21 mouse cellular contexts compared by ENCODE assay signal in genomic region chr14:47309061-47309460, GRCm38 (mm10). TPM values are rescaled to one million over a fixed set of nuclear protein-coding genes. Genes with fewer than 3 reads are reported as not detected.
DNase-seq lines count a peak whose midpoint lies in the region; ATAC-seq and TF ChIP-seq lines count a peak whose summit lies in the region.
"Had no signal": no experiment of that assay in that cellular context is flagged by ENCODE, and none has a peak within 500 bp of the region (broad histone marks: within the 10 kb centered on the region; RNA-seq: fewer than 3 reads in every experiment).

No protein-coding gene starts in this region.

- H3K4me2 ChIP-seq in intestine, postnatal 0 days (replicated peaks; ENCODE audit: low read depth) = no peak overlapping the region
- H3K4me2 ChIP-seq in intestine, embryonic 15.5 days (replicated peaks) = no peak overlapping the region
- H3K4me2 ChIP-seq in lung, postnatal 0 days (replicated peaks; ENCODE audit: low read depth, low read length) = no peak overlapping the region
- H3K4me2 ChIP-seq in stomach, postnatal 0 days (replicated peaks; ENCODE audit: low read depth) = no peak overlapping the region
- H3K4me2 ChIP-seq in forebrain, embryonic 15.5 days (replicated peaks) = no peak overlapping the region

- no peak overlapping the region for H3K9ac ChIP-seq in intestine, postnatal 0 days (ENCODE audit: low read depth, low read length)
- H3K9ac ChIP-seq in intestine, embryonic 15.5 days = no peak overlapping the region
- H3K9ac ChIP-seq in lung, postnatal 0 days (replicated peaks; ENCODE audit: low read depth) = no peak overlapping the region
- H3K9ac ChIP-seq in stomach, postnatal 0 days (ENCODE audit: low read length) = no peak overlapping the region
- H3K9ac ChIP-seq in forebrain, embryonic 15.5 days (replicated peaks) = no peak overlapping the region

- no peak for TF ChIP-seq CTCF in intestine, postnatal 0 days (IDR thresholded peaks at IDR 0.05; ENCODE audit: low read depth)
- no peak for TF ChIP-seq CTCF in lung, postnatal 0 days (IDR thresholded peaks at IDR 0.05)
- TF ChIP-seq CTCF in lung, adult 2 months (IDR thresholded peaks at IDR 0.05; ENCODE audit: insufficient read depth, low read length) = no peak
- no peak for TF ChIP-seq CTCF in small intestine, adult 2 months (IDR thresholded peaks at IDR 0.05; ENCODE audit: extremely low read depth, insufficient read length, insufficient replicate concordance, low read depth, low read length)
- TF ChIP-seq CTCF in stomach, postnatal 0 days (IDR thresholded peaks at IDR 0.05; ENCODE audit: low read depth) = no peak

- peak; percentile 37 for DNase-seq in lung, postnatal 0 days (ENCODE audit: low spot score)
- DNase-seq in lung, adult 2 months = no peak
- DNase-seq in stomach, postnatal 0 days (ENCODE audit: low spot score) = no peak
- no peak for DNase-seq in thymus, postnatal 36 days
- DNase-seq: adrenal gland, adult 2 months; adrenal gland, adult 8-10 months; adrenal gland, postnatal 10 days; adrenal gland, postnatal 14 days; adrenal gland, postnatal 25 days; adrenal gland, postnatal 36 days; B cell, adult 2 months; cerebellum, adult 11 months had no signal

- no peak overlapping the region for H3K4me3 ChIP-seq in intestine, postnatal 0 days (ENCODE audit: low read depth, low read length)
- no peak overlapping the region for H3K4me3 ChIP-seq in intestine, embryonic 15.5 days (replicated peaks)
- no peak overlapping the region for H3K4me3 ChIP-seq in lung, postnatal 0 days (ENCODE audit: low read depth, low read length)
- no peak overlapping the region for H3K4me3 ChIP-seq in lung, adult 2 months (replicated peaks; ENCODE audit: extremely low read depth, low read depth, low read length)
- H3K4me3 ChIP-seq in small intestine, adult 2 months (ENCODE audit: low read depth, low read length) = no peak overlapping the region
- H3K4me3 ChIP-seq in stomach, postnatal 0 days (ENCODE audit: low read depth, low read length) = no peak overlapping the region
- H3K4me3 ChIP-seq in forebrain, embryonic 15.5 days = no peak overlapping the region

- no peak for TF ChIP-seq POLR2A in lung, adult 2 months (IDR thresholded peaks at IDR 0.05; ENCODE audit: borderline replicate concordance, extremely low read depth, low read depth, low read length)
- TF ChIP-seq POLR2A in small intestine, adult 2 months (IDR thresholded peaks at IDR 0.05; ENCODE audit: low read depth, low read length) = no peak

- peaks cover 34% of the 10 kb centered on the region for H3K36me3 ChIP-seq in intestine, postnatal 0 days (ENCODE audit: control insufficient read depth, insufficient read depth)
- H3K36me3 ChIP-seq in intestine, embryonic 15.5 days = peaks cover 19% of the 10 kb centered on the region
- H3K36me3 ChIP-seq in lung, postnatal 0 days (ENCODE audit: insufficient read depth, low read length) = peaks cover 15% of the 10 kb centered on the region; the same call in 1 of the 2 replicates
- H3K36me3 ChIP-seq in small intestine, adult 2 months (ENCODE audit: control insufficient read depth, insufficient read depth, low read length) = peaks cover 37% of the 10 kb centered on the region
- peaks cover 13% of the 10 kb centered on the region for H3K36me3 ChIP-seq in stomach, postnatal 0 days (ENCODE audit: control insufficient read depth, insufficient read depth, low read length)
- peaks cover 39% of the 10 kb centered on the region for H3K36me3 ChIP-seq in forebrain, embryonic 15.5 days

- no peak for TF ChIP-seq EP300 in lung, postnatal 0 days (IDR thresholded peaks at IDR 0.05)
- no peak for TF ChIP-seq EP300 in stomach, postnatal 0 days (optimal IDR thresholded peaks at IDR 0.05)

- H3K27me3 ChIP-seq in intestine, postnatal 0 days (replicated peaks; ENCODE audit: control insufficient read depth, insufficient read depth, low read length) = no peaks in the 10 kb centered on the region
- no peaks in the 10 kb centered on the region for H3K27me3 ChIP-seq in intestine, embryonic 15.5 days (replicated peaks)
- H3K27me3 ChIP-seq in lung, postnatal 0 days (replicated peaks; ENCODE audit: insufficient read depth, low read length) = no peaks in the 10 kb centered on the region
- no peaks in the 10 kb centered on the region for H3K27me3 ChIP-seq in small intestine, adult 2 months (ENCODE audit: control insufficient read depth, insufficient read depth, low read length)
- no peaks in the 10 kb centered on the region for H3K27me3 ChIP-seq in stomach, postnatal 0 days (ENCODE audit: control insufficient read depth, insufficient read depth, low read length)
- no peaks in the 10 kb centered on the region for H3K27me3 ChIP-seq in forebrain, embryonic 15.5 days
- H3K27me3 ChIP-seq: CH12.LX, Patski had no signal

- H3K4me1 ChIP-seq in intestine, postnatal 0 days (replicated peaks; ENCODE audit: control insufficient read depth, insufficient read depth, low read length) = peaks cover 6% of the 10 kb centered on the region; the same call in 1 of the 2 replicates
- peaks cover 4% of the 10 kb centered on the region; the same call in 1 of the 2 replicates for H3K4me1 ChIP-seq in intestine, embryonic 15.5 days (replicated peaks)
- no peaks in the 10 kb centered on the region; the same call in 1 of the 2 replicates for H3K4me1 ChIP-seq in lung, postnatal 0 days (ENCODE audit: insufficient read depth, low read depth, low read length)
- H3K4me1 ChIP-seq in lung, adult 2 months (ENCODE audit: control insufficient read depth, insufficient read depth, low read length) = peaks cover 10% of the 10 kb centered on the region
- peaks cover 24% of the 10 kb centered on the region for H3K4me1 ChIP-seq in small intestine, adult 2 months (ENCODE audit: control insufficient read depth, insufficient read depth, insufficient read length, low read length)
- H3K4me1 ChIP-seq in stomach, postnatal 0 days (replicated peaks; ENCODE audit: control insufficient read depth, insufficient read depth) = no peaks in the 10 kb centered on the region
- no peaks in the 10 kb centered on the region for H3K4me1 ChIP-seq in forebrain, embryonic 15.5 days

- H3K9me3 ChIP-seq in intestine, postnatal 0 days (ENCODE audit: control insufficient read depth) = no peaks in the 10 kb centered on the region
- no peaks in the 10 kb centered on the region for H3K9me3 ChIP-seq in intestine, embryonic 15.5 days
- no peaks in the 10 kb centered on the region for H3K9me3 ChIP-seq in lung, postnatal 0 days (ENCODE audit: low read length)
- no peaks in the 10 kb centered on the region for H3K9me3 ChIP-seq in stomach, postnatal 0 days (ENCODE audit: control insufficient read depth, low read length)
- no peaks in the 10 kb centered on the region for H3K9me3 ChIP-seq in forebrain, embryonic 15.5 days
- H3K9me3 ChIP-seq: G1E had no signal

- 0 out of 2 replicates have a peak, but pooled peaks have one; percentile 12 for ATAC-seq in intestine, postnatal 0 days
- ATAC-seq in intestine, embryonic 15.5 days = no peak
- ATAC-seq in lung, postnatal 0 days = peak; percentile 61
- ATAC-seq in stomach, postnatal 0 days (ENCODE audit: low FRiP score, low TSS enrichment) = peak; percentile 61
- ATAC-seq in forebrain, embryonic 15.5 days (replicated peaks) = no peak
- ATAC-seq: activated CD4-positive, CD25-positive, alpha-beta regulatory T cell, adult 4 months; CD4-positive, CD25-positive, alpha-beta regulatory T cell, adult 4 months; Patski had no signal

- peak overlapping the region; percentile 46; the same call in 1 of the 2 replicates for H3K27ac ChIP-seq in intestine, postnatal 0 days (ENCODE audit: low read depth, low read length)
- H3K27ac ChIP-seq in intestine, embryonic 15.5 days = no peak overlapping the region
- no peak overlapping the region for H3K27ac ChIP-seq in lung, postnatal 0 days (ENCODE audit: low read length)
- peak overlapping the region; percentile 76 for H3K27ac ChIP-seq in small intestine, adult 2 months (ENCODE audit: insufficient read depth, low read depth, low read length)
- H3K27ac ChIP-seq in stomach, postnatal 0 days (replicated peaks) = no peak overlapping the region
- H3K27ac ChIP-seq in forebrain, embryonic 15.5 days (replicated peaks) = no peak overlapping the region

- WGBS in intestine, postnatal 0 days = 70% methylated on average over 1 of the region's 1 CpGs
- WGBS in intestine, embryonic 15.5 days = 92% methylated on average over 1 of the region's 1 CpGs
- 50% methylated on average over 1 of the region's 1 CpGs for WGBS in lung, postnatal 0 days
- WGBS in lung, adult 2 months = 58% methylated on average over 1 of the region's 1 CpGs
- 39% methylated on average over 1 of the region's 1 CpGs for WGBS in small intestine, adult 2 months
- WGBS in stomach, postnatal 0 days = 61% methylated on average over 1 of the region's 1 CpGs
- 100% methylated on average over 1 of the region's 1 CpGs for WGBS in forebrain, embryonic 15.5 days

RNA-seq across cellular contexts. Expression of gene Mapk1ip1l, which starts 11.0 kb away (rescaled TPM):
- 30.8 and 31.2 TPM in 2 replicates for polyA plus RNA-seq in intestine, postnatal 0 days (2015; fragmentation: Nextera tagmentation; extraction: Ambion mirVana)
- polyA plus RNA-seq in intestine, embryonic 15.5 days (2015; fragmentation: Nextera tagmentation; extraction: Ambion mirVana) = 61.5 and 63.4 TPM in 2 replicates
- 19.9 and 23.9 TPM in 2 replicates for polyA plus RNA-seq in lung, postnatal 0 days (2015; fragmentation: Nextera tagmentation; extraction: Ambion mirVana)
- polyA plus RNA-seq in lung, adult 2 months (2012; rRNA removed) = 27.9 and 41.8 TPM in 2 replicates
- polyA plus RNA-seq in small intestine, adult 2 months (2012; rRNA removed) = 27.2 and 94.6 TPM in 2 replicates
- 21.3 and 22.4 TPM in 2 replicates for polyA plus RNA-seq in stomach, postnatal 0 days (2015; fragmentation: Nextera tagmentation; extraction: Ambion mirVana)
- 58.8 and 59.7 TPM in 2 replicates for polyA plus RNA-seq in forebrain, embryonic 15.5 days (2015; fragmentation: Nextera tagmentation; extraction: Ambion mirVana)

RNA-seq across cellular contexts. Expression of gene Socs4, which starts 32.3 kb away (rescaled TPM):
- 4.3 and 5.3 TPM in 2 replicates for polyA plus RNA-seq in intestine, postnatal 0 days (2015; fragmentation: Nextera tagmentation; extraction: Ambion mirVana)
- 4.2 and 4.8 TPM in 2 replicates for polyA plus RNA-seq in intestine, embryonic 15.5 days (2015; fragmentation: Nextera tagmentation; extraction: Ambion mirVana)
- polyA plus RNA-seq in lung, postnatal 0 days (2015; fragmentation: Nextera tagmentation; extraction: Ambion mirVana) = 2.5 and 3.3 TPM in 2 replicates
- polyA plus RNA-seq in lung, adult 2 months (2012; rRNA removed) = 2.3 and 4.6 TPM in 2 replicates
- polyA plus RNA-seq in small intestine, adult 2 months (2012; rRNA removed) = 1.1 and 2.7 TPM in 2 replicates
- polyA plus RNA-seq in stomach, postnatal 0 days (2015; fragmentation: Nextera tagmentation; extraction: Ambion mirVana) = 2.5 and 2.9 TPM in 2 replicates
- 3.1 and 3.6 TPM in 2 replicates for polyA plus RNA-seq in forebrain, embryonic 15.5 days (2015; fragmentation: Nextera tagmentation; extraction: Ambion mirVana)

RNA-seq across cellular contexts. Expression of gene Wdhd1, which starts 32.4 kb away (rescaled TPM):
- 4.5 and 4.6 TPM in 2 replicates for polyA plus RNA-seq in intestine, postnatal 0 days (2015; fragmentation: Nextera tagmentation; extraction: Ambion mirVana)
- 25.1 and 28.4 TPM in 2 replicates for polyA plus RNA-seq in intestine, embryonic 15.5 days (2015; fragmentation: Nextera tagmentation; extraction: Ambion mirVana)
- 2.7 and 3.0 TPM in 2 replicates for polyA plus RNA-seq in lung, postnatal 0 days (2015; fragmentation: Nextera tagmentation; extraction: Ambion mirVana)
- polyA plus RNA-seq in lung, adult 2 months (2012; rRNA removed) = 0.68 and 0.78 TPM in 2 replicates
- polyA plus RNA-seq in small intestine, adult 2 months (2012; rRNA removed) = 0.69 and 1.3 TPM in 2 replicates
- 5.2 TPM in 2 replicates for polyA plus RNA-seq in stomach, postnatal 0 days (2015; fragmentation: Nextera tagmentation; extraction: Ambion mirVana)
- 17.7 and 19.9 TPM in 2 replicates for polyA plus RNA-seq in forebrain, embryonic 15.5 days (2015; fragmentation: Nextera tagmentation; extraction: Ambion mirVana)

RNA-seq across cellular contexts. Expression of gene Lgals3, which starts 58.5 kb away (rescaled TPM):
- polyA plus RNA-seq in intestine, postnatal 0 days (2015; fragmentation: Nextera tagmentation; extraction: Ambion mirVana) = 207 and 273 TPM in 2 replicates
- 19.5 and 25.7 TPM in 2 replicates for polyA plus RNA-seq in intestine, embryonic 15.5 days (2015; fragmentation: Nextera tagmentation; extraction: Ambion mirVana)
- 332 and 359 TPM in 2 replicates for polyA plus RNA-seq in lung, postnatal 0 days (2015; fragmentation: Nextera tagmentation; extraction: Ambion mirVana)
- polyA plus RNA-seq in lung, adult 2 months (2012; rRNA removed) = 276 and 279 TPM in 2 replicates
- 379 and 1,527 TPM in 2 replicates for polyA plus RNA-seq in small intestine, adult 2 months (2012; rRNA removed)
- polyA plus RNA-seq in stomach, postnatal 0 days (2015; fragmentation: Nextera tagmentation; extraction: Ambion mirVana) = 359 and 387 TPM in 2 replicates
- 1.8 and 2.6 TPM in 2 replicates for polyA plus RNA-seq in forebrain, embryonic 15.5 days (2015; fragmentation: Nextera tagmentation; extraction: Ambion mirVana)

Comparison
In these comparisons a context has a peak if more than half of its experiments do, and no peak if none do; other contexts are left out.
1. ATAC-seq: peak in intestine, postnatal 0 days (single experiment), lung, postnatal 0 days (single experiment) and stomach, postnatal 0 days (single experiment); none in intestine, embryonic 15.5 days (single experiment) and forebrain, embryonic 15.5 days (single experiment).
2. H3K27ac ChIP-seq: peak in intestine, postnatal 0 days (single experiment) and small intestine, adult 2 months (single experiment); none in intestine, embryonic 15.5 days (single experiment), lung, postnatal 0 days (single experiment), stomach, postnatal 0 days (single experiment) and forebrain, embryonic 15.5 days (single experiment).